Mouse (Mus musculus): ENCODE measurements at regions not wholly inside any gene's neighbourhood (a gene's known extent, or its start where the extent isn't known, plus 50 kb on each side); places are given as distances from the start of the nearest gene placed in this dataset.

GRCm38 (mm10) chr7:134436917-134437316 is 51.5 kb upstream of the D7Ertd443e start:
- no peak for DNase-seq (ENCODE audit: low read depth, low spot score)
- in situ Hi-C loops (cut with MboI; ENCODE audit: low pct_unique_long_range_greater_than_20kb): no loop called here
- TF ChIP-seq CTCF (IDR thresholded peaks at IDR 0.05): no peak
- no peak for ATAC-seq
- ChIA-PET POLR2A (no interaction called here), CTCF (no interaction called here)
- no peaks in the 10 kb centered on the region for H3K27me3 ChIP-seq

DNA sequence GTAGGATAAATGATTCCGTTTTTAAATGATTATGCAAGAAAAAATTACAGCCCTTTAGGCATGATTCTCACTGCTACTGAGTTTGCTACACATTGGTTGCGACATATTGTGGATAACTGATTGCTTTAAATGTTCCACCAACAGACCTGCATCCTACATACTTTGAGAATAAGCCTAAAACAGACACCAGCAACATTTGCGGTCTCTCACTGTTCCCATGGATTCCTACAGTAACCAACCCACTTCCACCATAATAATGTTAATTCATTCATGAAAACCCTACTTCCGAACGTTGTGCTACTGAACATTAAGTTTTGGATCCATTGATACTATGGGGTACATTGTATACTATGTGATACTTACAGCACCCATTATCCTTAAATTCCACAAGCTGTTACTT is 53.8 kb upstream of the D7Ertd443e start:
- no peak for TF ChIP-seq CTCF (IDR thresholded peaks at IDR 0.05)
- ATAC-seq (no peak), DNase-seq (ENCODE audit: low read depth, low spot score) (no peak)
- ChIA-PET POLR2A (no interaction called here), CTCF (no interaction called here)
- H3K27me3 ChIP-seq: no peaks in the 10 kb centered on the region
- in situ Hi-C loops (cut with MboI; ENCODE audit: low pct_unique_long_range_greater_than_20kb): no loop called here

- no peaks in the 10 kb centered on the region for H3K27me3 ChIP-seq
- ChIA-PET CTCF (no interaction called here), POLR2A (no interaction called here)
- DNase-seq (ENCODE audit: low read depth, low spot score): no peak
- TF ChIP-seq CTCF (IDR thresholded peaks at IDR 0.05): no peak
- no peak for ATAC-seq
- in situ Hi-C loops (cut with MboI; ENCODE audit: low pct_unique_long_range_greater_than_20kb): no loop called here
These were observed 59.7 kb upstream of the D7Ertd443e start for GRCm38 (mm10) chr7:134445008-134445806.

GRCm38 (mm10) chr7:134447648-134448202 is 62.3 kb upstream of the D7Ertd443e start:
- no peak for ATAC-seq
- in situ Hi-C loops (cut with MboI; ENCODE audit: low pct_unique_long_range_greater_than_20kb): no loop called here
- H3K27me3 ChIP-seq: peaks cover 9% of the 10 kb centered on the region
- DNase-seq (ENCODE audit: low read depth, low spot score): no peak
- POLR2A ChIA-PET: no interaction called here
- no peak for TF ChIP-seq CTCF (IDR thresholded peaks at IDR 0.05)
- CTCF ChIA-PET: interaction anchor here (1.6 kb wide), 1 partner anchor 32 kb away, joined by 3 read pairs; no protein-coding TSS in a partner anchor

GRCm38 (mm10) chr7:134448831-134449230 is 63.4 kb upstream of the D7Ertd443e start:
- ATAC-seq (no peak), DNase-seq (ENCODE audit: low read depth, low spot score) (no peak)
- POLR2A ChIA-PET: no interaction called here
- in situ Hi-C loops (cut with MboI; ENCODE audit: low pct_unique_long_range_greater_than_20kb): no loop called here
- peaks cover 9% of the 10 kb centered on the region for H3K27me3 ChIP-seq
- CTCF ChIA-PET: interaction anchor here (1.6 kb wide), 1 partner anchor 33 kb away, joined by 3 read pairs; no protein-coding TSS in a partner anchor
- no peak for TF ChIP-seq CTCF (IDR thresholded peaks at IDR 0.05)

DNA sequence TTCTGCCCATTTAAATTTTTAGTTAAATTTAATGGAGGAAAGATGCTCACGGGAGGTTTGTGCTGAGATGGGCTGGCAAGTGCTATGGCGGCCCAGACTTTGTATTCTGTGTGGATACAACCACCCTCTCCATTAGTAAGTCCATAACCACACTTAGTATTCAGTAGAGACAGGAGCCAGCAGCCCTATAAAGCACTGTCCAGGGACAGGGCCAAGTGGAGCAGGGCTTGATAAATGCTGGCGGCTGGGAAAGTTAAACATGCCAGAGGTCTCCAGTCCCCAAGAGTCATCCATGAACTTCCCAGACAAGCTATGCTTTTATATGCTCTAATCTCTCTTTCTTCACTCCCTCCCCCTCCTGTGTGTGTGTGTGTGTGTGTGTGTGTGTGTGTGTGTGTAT is 77.2 kb upstream of the D7Ertd443e start:
- DNase-seq (ENCODE audit: low read depth, low spot score) (no peak), ATAC-seq (no peak)
- H3K27me3 ChIP-seq: no peaks in the 10 kb centered on the region
- no peak for TF ChIP-seq CTCF (IDR thresholded peaks at IDR 0.05)
- in situ Hi-C loops (cut with MboI; ENCODE audit: low pct_unique_long_range_greater_than_20kb): no loop called here
- ChIA-PET POLR2A (no interaction called here), CTCF (interaction anchor here (1.6 kb wide), 1 partner anchor 9 kb away, joined by 5 read pairs; no protein-coding TSS in a partner anchor)

DNA sequence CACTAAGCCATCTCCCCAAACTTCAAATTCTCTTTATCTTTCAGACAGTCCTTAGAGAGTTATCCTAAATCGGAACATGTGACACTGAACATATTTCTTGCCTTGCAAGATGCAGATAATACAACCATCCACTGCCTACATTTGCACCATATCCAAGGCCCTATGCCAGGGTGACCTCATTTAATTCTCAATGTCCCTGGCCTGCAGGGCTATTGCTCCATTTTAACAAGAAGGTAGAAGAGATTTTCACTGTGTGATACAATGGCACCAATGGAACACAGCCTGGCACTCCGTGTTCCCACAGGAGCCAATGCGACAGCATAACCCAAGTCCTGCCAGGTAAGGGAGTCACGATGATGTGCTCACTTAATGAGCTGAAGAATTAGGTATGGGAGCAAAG is 77.9 kb upstream of the D7Ertd443e start:
- TF ChIP-seq CTCF (IDR thresholded peaks at IDR 0.05): no peak
- no peaks in the 10 kb centered on the region for H3K27me3 ChIP-seq
- in situ Hi-C loops (cut with MboI; ENCODE audit: low pct_unique_long_range_greater_than_20kb): no loop called here
- no peak for ATAC-seq
- DNase-seq (ENCODE audit: low read depth, low spot score): no peak
- ChIA-PET CTCF (no interaction called here), POLR2A (no interaction called here)

DNA sequence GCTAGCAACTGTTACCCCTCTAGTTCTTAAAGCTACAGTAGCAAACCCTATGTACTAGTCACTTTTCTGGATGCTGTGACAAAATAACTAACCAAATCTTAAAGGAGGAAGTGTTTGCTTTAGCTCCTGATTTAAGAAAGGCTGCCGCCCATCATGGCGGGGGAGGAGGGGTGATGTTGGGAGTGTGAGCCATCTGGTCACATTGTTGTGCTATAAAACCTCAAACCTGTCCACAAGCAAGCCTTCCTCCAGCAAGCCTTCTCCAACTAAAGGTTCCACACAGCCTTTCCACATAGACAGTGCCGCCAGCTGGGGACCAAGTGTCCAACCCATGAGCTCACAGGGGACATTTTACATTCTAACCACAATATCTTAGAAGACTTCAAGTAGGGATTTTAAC is 81.8 kb upstream of the D7Ertd443e start:
- no peak for DNase-seq (ENCODE audit: low read depth, low spot score)
- CTCF ChIA-PET: interaction anchor here (1.0 to 1.3 kb wide), 2 partner anchors 14 to 21 kb away, joined by 3 to 4 read pairs; no protein-coding TSS in a partner anchor
- in situ Hi-C loops (cut with MboI; ENCODE audit: low pct_unique_long_range_greater_than_20kb): no loop called here
- no peaks in the 10 kb centered on the region for H3K27me3 ChIP-seq
- ATAC-seq: no peak
- POLR2A ChIA-PET: interaction anchor here (0.5 kb wide), 1 partner anchor 636 kb away, joined by 3 read pairs; no protein-coding TSS in a partner anchor
- TF ChIP-seq CTCF (IDR thresholded peaks at IDR 0.05): no peak

- no peaks in the 10 kb centered on the region for H3K27me3 ChIP-seq
- ChIA-PET POLR2A (no interaction called here), CTCF (interaction anchor here (0.8 to 2.0 kb wide), 5 partner anchors 9 to 48 kb away, joined by 3 to 7 read pairs (median 4); no protein-coding TSS in a partner anchor)
- DNase-seq (ENCODE audit: low read depth, low spot score) (no peak), ATAC-seq (no peak)
- in situ Hi-C loops (cut with MboI; ENCODE audit: low pct_unique_long_range_greater_than_20kb): no loop called here
- peak; percentile 66 for TF ChIP-seq CTCF (IDR thresholded peaks at IDR 0.05)
These were observed 85.8 kb upstream of the D7Ertd443e start for GRCm38 (mm10) chr7:134471286-134471685.

DNA sequence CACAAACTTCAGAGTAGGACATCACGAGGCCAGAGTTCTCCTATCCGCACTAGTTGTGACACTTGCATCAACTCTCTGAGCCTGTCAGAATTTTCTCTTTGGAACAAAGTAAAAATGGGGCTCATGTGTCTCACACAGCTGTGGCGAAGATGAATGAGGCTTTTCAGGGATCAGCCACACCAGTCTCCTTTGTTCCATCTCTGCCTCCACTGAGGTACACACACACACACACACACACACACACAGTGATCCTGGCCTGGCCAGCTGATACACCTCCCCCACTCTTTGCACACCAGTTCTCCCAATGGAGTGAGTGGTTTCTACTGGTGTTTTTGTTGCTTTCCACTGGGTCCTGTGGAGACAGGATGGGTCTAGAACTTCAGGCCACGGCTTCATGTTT is 105.9 kb upstream of the D7Ertd443e start:
- CTCF ChIA-PET: no interaction called here
- in situ Hi-C loops (cut with MboI; ENCODE audit: low pct_unique_long_range_greater_than_20kb): no loop called here

GRCm38 (mm10) chr7:134497219-134497618 is 111.8 kb upstream of the D7Ertd443e start:
- ChIA-PET CTCF (interaction anchor here (1.4 kb wide), 1 partner anchor 107 kb away, joined by 3 read pairs; no protein-coding TSS in a partner anchor), POLR2A (no interaction called here)
- ATAC-seq: no peak
- H3K27me3 ChIP-seq: no peaks in the 10 kb centered on the region
- DNase-seq (ENCODE audit: low read depth, low spot score): no peak
- in situ Hi-C loops (cut with MboI; ENCODE audit: low pct_unique_long_range_greater_than_20kb): no loop called here
- TF ChIP-seq CTCF (IDR thresholded peaks at IDR 0.05): no peak

More for the DNA sequence above, 105.9 kb upstream of the D7Ertd443e start:
- no peak for TF ChIP-seq CTCF (IDR thresholded peaks at IDR 0.05)
- H3K27me3 ChIP-seq: no peaks in the 10 kb centered on the region
- DNase-seq (ENCODE audit: low read depth, low spot score) (no peak), ATAC-seq (no peak)
- POLR2A ChIA-PET: no interaction called here
